ENCODE assay signal across 9 mouse cellular contexts in genomic region chr6:125192841-125193240, GRCm38 (mm10). TPM values are rescaled to one million over a fixed set of nuclear protein-coding genes. Genes with fewer than 3 reads are reported as not detected.
A peak's percentile ranks its signal among the peaks of the same experiment; 100 is the strongest.
DNase-seq lines count a peak whose midpoint lies in the region; ATAC-seq and TF ChIP-seq lines count a peak whose summit lies in the region.
"Had no signal": no experiment of that assay in that cellular context is flagged by ENCODE, and none has a peak within 500 bp of the region (broad histone marks: within the 10 kb centered on the region; RNA-seq: fewer than 3 reads in every experiment).

No protein-coding gene starts in this region.

- H3K36me3 ChIP-seq in heart, embryonic 12.5 days: peaks cover 44% of the 10 kb centered on the region
- H3K36me3 ChIP-seq in G1E (replicated peaks): peaks cover 56% of the 10 kb centered on the region
- H3K36me3 ChIP-seq in heart, embryonic 15.5 days: peaks cover 40% of the 10 kb centered on the region
- H3K36me3 ChIP-seq in liver, postnatal 0 days (replicated peaks; ENCODE audit: insufficient read depth, low read length): peaks cover 36% of the 10 kb centered on the region

- no peak for TF ChIP-seq CTCF in G1E (IDR thresholded peaks at IDR 0.05; ENCODE audit: low read depth, low read length)
- no peak for TF ChIP-seq CTCF in liver, postnatal 0 days (IDR thresholded peaks at IDR 0.05; ENCODE audit: low read depth)

- peak overlapping the region; percentile 78 for H3K4me3 ChIP-seq in heart, embryonic 12.5 days
- peak overlapping the region; percentile 88 for H3K4me3 ChIP-seq in G1E (ENCODE audit: low read depth, low read length)
- peak overlapping the region; percentile 80 for H3K4me3 ChIP-seq in heart, embryonic 15.5 days
- H3K4me3 ChIP-seq in liver, postnatal 0 days (ENCODE audit: low read depth, low read length): peak overlapping the region; percentile 78

- H3K9me3 ChIP-seq in heart, embryonic 12.5 days (replicated peaks): no peaks in the 10 kb centered on the region
- no peaks in the 10 kb centered on the region for H3K9me3 ChIP-seq in G1E (replicated peaks)
- H3K9me3 ChIP-seq in heart, embryonic 15.5 days (replicated peaks): no peaks in the 10 kb centered on the region
- no peaks in the 10 kb centered on the region for H3K9me3 ChIP-seq in liver, postnatal 0 days (ENCODE audit: low read length)

- intact Hi-C loops in heart, postnatal 14 days (cut with DNase I): loop anchor here (5.0 kb wide), 1 partner anchor 46 kb away; the partner anchor contains the start of gene Iffo1

- TF ChIP-seq EP300 in liver, postnatal 0 days (IDR thresholded peaks at IDR 0.05; ENCODE audit: low read depth): no peak

- peak overlapping the region; percentile 88 for H3K9ac ChIP-seq in heart, embryonic 12.5 days
- peak overlapping the region; percentile 86 for H3K9ac ChIP-seq in heart, embryonic 15.5 days
- H3K9ac ChIP-seq in liver, postnatal 0 days (replicated peaks): peak overlapping the region; percentile 83

- peaks cover 15% of the 10 kb centered on the region for H3K4me1 ChIP-seq in heart, embryonic 12.5 days (replicated peaks)
- H3K4me1 ChIP-seq in G1E (ENCODE audit: insufficient read depth, low read depth, low read length): peaks cover 26% of the 10 kb centered on the region
- peaks cover 23% of the 10 kb centered on the region for H3K4me1 ChIP-seq in heart, embryonic 15.5 days (replicated peaks)
- H3K4me1 ChIP-seq in liver, postnatal 0 days (ENCODE audit: insufficient read depth): peaks cover 12% of the 10 kb centered on the region

- H3K27me3 ChIP-seq in heart, embryonic 12.5 days (replicated peaks): no peaks in the 10 kb centered on the region
- H3K27me3 ChIP-seq in G1E (ENCODE audit: insufficient read depth, low read length): no peaks in the 10 kb centered on the region
- H3K27me3 ChIP-seq in heart, embryonic 15.5 days: no peaks in the 10 kb centered on the region
- H3K27me3 ChIP-seq in liver, postnatal 0 days (ENCODE audit: insufficient read depth, low read length): no peaks in the 10 kb centered on the region

- no peak for ATAC-seq in heart, embryonic 12.5 days (ENCODE audit: insufficient number of reproducible peaks, low FRiP score)
- no peak for ATAC-seq in G1E (ENCODE audit: extremely low read depth, insufficient number of reproducible peaks, low FRiP score, poor library complexity, severe bottlenecking)
- no peak for ATAC-seq in heart, embryonic 15.5 days (replicated peaks; ENCODE audit: insufficient number of reproducible peaks, insufficient read depth, low FRiP score, low read depth)
- no peak for ATAC-seq in liver, postnatal 0 days
- no peak for ATAC-seq in megakaryocyte-erythroid progenitor cell, adult 5-6 weeks (replicated peaks; ENCODE audit: low FRiP score, low TSS enrichment, poor library complexity, severe bottlenecking)

- peak overlapping the region; percentile 81 for H3K4me2 ChIP-seq in heart, embryonic 12.5 days
- H3K4me2 ChIP-seq in heart, embryonic 15.5 days: peak overlapping the region; percentile 81
- peak overlapping the region; percentile 90 for H3K4me2 ChIP-seq in liver, postnatal 0 days (ENCODE audit: low read depth, low read length)

- DNase-seq in heart, postnatal 14 days: no peak
- DNase-seq in G1E (ENCODE audit: low spot score): no peak
- DNase-seq in liver, postnatal 0 days: no peak
- DNase-seq in urinary bladder, postnatal 36 days (ENCODE audit: low spot score in 2 of 2): no peak
- no peak for DNase-seq in urinary bladder, adult 2 months (ENCODE audit: low spot score)
- DNase-seq: kidney, adult 8-10 months had no signal

- WGBS in heart, embryonic 12.5 days: 29% methylated on average over 5 of the region's 5 CpGs
- 28% methylated on average over 5 of the region's 5 CpGs for WGBS in heart, embryonic 15.5 days
- WGBS in liver, postnatal 0 days (ENCODE audit: insufficient replicate concordance): 15% methylated on average over 5 of the region's 5 CpGs

- peak overlapping the region; percentile 100 for H3K27ac ChIP-seq in heart, embryonic 12.5 days (ENCODE audit: poor library complexity, severe bottlenecking)
- H3K27ac ChIP-seq in heart, embryonic 15.5 days: peak overlapping the region; percentile 100
- H3K27ac ChIP-seq in liver, postnatal 0 days (ENCODE audit: low read depth): peak overlapping the region; percentile 100

RNA-seq across cellular contexts. Expression of gene Mrpl51, which starts 1.2 kb away (rescaled TPM):
- 217 and 218 TPM in 2 replicates for polyA plus RNA-seq in heart, embryonic 12.5 days (2016; fragmentation: Nextera tagmentation; extraction: Ambion mirVana)
- 100 to 1,000 TPM; 279 to 289 TPM for total RNA-seq in heart, postnatal 14 days (2021)
- total RNA-seq in G1E (2014; fragmentation: Nextera tagmentation) (51.3 and 59.6 TPM in 2 replicates), G1E (2017) (143 and 156 TPM in 2 replicates)
- polyA plus RNA-seq in G1E (2012): 114 and 162 TPM in 2 replicates
- 233 and 272 TPM in 2 replicates for polyA plus RNA-seq in heart, embryonic 15.5 days (2015; fragmentation: Nextera tagmentation; extraction: Ambion mirVana)
- polyA plus RNA-seq in liver, postnatal 0 days (2015; fragmentation: Nextera tagmentation; extraction: Ambion mirVana): 210 and 215 TPM in 2 replicates
- 163 and 194 TPM in 2 replicates for total RNA-seq in megakaryocyte-erythroid progenitor cell, adult 5-6 weeks (2014; fragmentation: Nextera tagmentation)
- 120 and 151 TPM in 2 replicates for total RNA-seq in megakaryocyte-erythroid progenitor cell, adult 5-6 weeks (2017)
- 69.8 and 72.9 TPM in 2 replicates for polyA plus RNA-seq in urinary bladder, adult 2 months (2012; rRNA removed)

RNA-seq across cellular contexts. Expression of gene Ncapd2, which starts 1.3 kb away (rescaled TPM):
- 99.0 and 112 TPM in 2 replicates for polyA plus RNA-seq in heart, embryonic 12.5 days (2016; fragmentation: Nextera tagmentation; extraction: Ambion mirVana)
- 10 to 100 TPM; 28.1 to 33.4 TPM for total RNA-seq in heart, postnatal 14 days (2021)
- 494 and 557 TPM in 2 replicates for total RNA-seq in G1E (2014; fragmentation: Nextera tagmentation)
- total RNA-seq in G1E (2017): 211 and 243 TPM in 2 replicates
- 269 and 275 TPM in 2 replicates for polyA plus RNA-seq in G1E (2012)
- 66.1 and 93.1 TPM in 2 replicates for polyA plus RNA-seq in heart, embryonic 15.5 days (2015; fragmentation: Nextera tagmentation; extraction: Ambion mirVana)
- polyA plus RNA-seq in liver, postnatal 0 days (2015; fragmentation: Nextera tagmentation; extraction: Ambion mirVana): 33.5 and 39.1 TPM in 2 replicates
- 285 and 384 TPM in 2 replicates for total RNA-seq in megakaryocyte-erythroid progenitor cell, adult 5-6 weeks (2014; fragmentation: Nextera tagmentation)
- total RNA-seq in megakaryocyte-erythroid progenitor cell, adult 5-6 weeks (2017): 186 and 262 TPM in 2 replicates
- polyA plus RNA-seq in urinary bladder, adult 2 months (2012; rRNA removed): 17.3 and 24.3 TPM in 2 replicates

RNA-seq across cellular contexts. Expression of gene Vamp1, which starts 22.5 kb away (rescaled TPM):
- 4.2 and 4.3 TPM in 2 replicates for polyA plus RNA-seq in heart, embryonic 12.5 days (2016; fragmentation: Nextera tagmentation; extraction: Ambion mirVana)
- 1 to 10 TPM; 9.3 to 9.8 TPM for total RNA-seq in heart, postnatal 14 days (2021)
- total RNA-seq in G1E (2014; fragmentation: Nextera tagmentation) (21.9 and 30.2 TPM in 2 replicates), G1E (2017) (6.1 and 7.9 TPM in 2 replicates)
- polyA plus RNA-seq in G1E (2012): 1.9 and 2.8 TPM in 2 replicates
- 5.3 and 6.7 TPM in 2 replicates for polyA plus RNA-seq in heart, embryonic 15.5 days (2015; fragmentation: Nextera tagmentation; extraction: Ambion mirVana)
- polyA plus RNA-seq in liver, postnatal 0 days (2015; fragmentation: Nextera tagmentation; extraction: Ambion mirVana): 1.4 and 1.7 TPM in 2 replicates
- total RNA-seq in megakaryocyte-erythroid progenitor cell, adult 5-6 weeks (2014; fragmentation: Nextera tagmentation): 14.9 and 25.5 TPM in 2 replicates
- 2.3 and 4.9 TPM in 2 replicates for total RNA-seq in megakaryocyte-erythroid progenitor cell, adult 5-6 weeks (2017)
- polyA plus RNA-seq in urinary bladder, adult 2 months (2012; rRNA removed): 29.0 and 37.2 TPM in 2 replicates

RNA-seq across cellular contexts. Expression of gene Gapdh, which starts 26.6 kb away (rescaled TPM):
- 4,345 and 4,378 TPM in 2 replicates for polyA plus RNA-seq in heart, embryonic 12.5 days (2016; fragmentation: Nextera tagmentation; extraction: Ambion mirVana)
- total RNA-seq in heart, postnatal 14 days (2021): 1,000 to 10,000 TPM; 3,924 to 4,148 TPM
- total RNA-seq in G1E (2014; fragmentation: Nextera tagmentation) (10,890 and 12,360 TPM in 2 replicates), G1E (2017) (2,600 and 3,109 TPM in 2 replicates)
- 26,904 and 30,061 TPM in 2 replicates for polyA plus RNA-seq in G1E (2012)
- polyA plus RNA-seq in heart, embryonic 15.5 days (2015; fragmentation: Nextera tagmentation; extraction: Ambion mirVana): 3,777 and 4,210 TPM in 2 replicates
- 1,355 and 1,565 TPM in 2 replicates for polyA plus RNA-seq in liver, postnatal 0 days (2015; fragmentation: Nextera tagmentation; extraction: Ambion mirVana)
- 900 and 1,346 TPM in 2 replicates for total RNA-seq in megakaryocyte-erythroid progenitor cell, adult 5-6 weeks (2014; fragmentation: Nextera tagmentation)
- 535 and 806 TPM in 2 replicates for total RNA-seq in megakaryocyte-erythroid progenitor cell, adult 5-6 weeks (2017)
- 2,278 and 2,316 TPM in 2 replicates for polyA plus RNA-seq in urinary bladder, adult 2 months (2012; rRNA removed)

RNA-seq across cellular contexts. Expression of gene Tapbpl, which starts 38.8 kb away (rescaled TPM):
- polyA plus RNA-seq in heart, embryonic 12.5 days (2016; fragmentation: Nextera tagmentation; extraction: Ambion mirVana): 3.1 and 3.3 TPM in 2 replicates
- 1 to 10 TPM; 4.0 to 4.3 TPM for total RNA-seq in heart, postnatal 14 days (2021)
- total RNA-seq in G1E (2014; fragmentation: Nextera tagmentation) (0.73 and 0.90 TPM in 2 replicates), G1E (2017) (1.2 and 1.8 TPM in 2 replicates)
- polyA plus RNA-seq in G1E (2012): 1.2 and 1.4 TPM in 2 replicates
- 3.9 and 8.2 TPM in 2 replicates for polyA plus RNA-seq in heart, embryonic 15.5 days (2015; fragmentation: Nextera tagmentation; extraction: Ambion mirVana)
- 14.4 and 14.7 TPM in 2 replicates for polyA plus RNA-seq in liver, postnatal 0 days (2015; fragmentation: Nextera tagmentation; extraction: Ambion mirVana)
- total RNA-seq in megakaryocyte-erythroid progenitor cell, adult 5-6 weeks (2014; fragmentation: Nextera tagmentation): 2.0 and 3.6 TPM in 2 replicates
- total RNA-seq in megakaryocyte-erythroid progenitor cell, adult 5-6 weeks (2017): 4.8 and 8.6 TPM in 2 replicates
- 16.6 and 19.7 TPM in 2 replicates for polyA plus RNA-seq in urinary bladder, adult 2 months (2012; rRNA removed)
